Mouse (Mus musculus): ENCODE measurements around the gene Dap. TPM values are rescaled to one million over a fixed set of nuclear protein-coding genes. Genes with fewer than 3 reads are reported as not detected.

The Dap gene
- polyA plus RNA-seq, 1 experiment from 2014 or later: 74.1 TPM

DNA sequence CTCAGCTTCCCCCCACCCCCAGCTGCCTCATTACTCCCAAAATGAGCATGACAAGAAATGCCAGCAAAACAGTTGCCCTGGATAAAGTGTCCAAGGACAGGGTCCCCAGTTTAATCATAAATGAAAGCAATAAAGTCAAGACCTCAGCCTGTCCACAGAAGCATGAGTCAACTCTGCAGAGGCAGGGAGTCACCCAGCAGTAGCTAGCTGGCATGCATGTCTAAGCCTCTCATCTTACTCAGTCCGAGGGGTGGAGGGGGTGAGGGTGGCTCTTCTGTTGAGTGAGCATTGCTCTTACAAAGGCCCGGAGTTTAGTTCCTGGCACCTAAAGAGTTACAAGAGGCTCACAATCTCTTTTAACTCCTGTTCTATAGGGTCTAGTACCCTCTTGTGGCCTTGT lies 87.9 kb downstream of the Dap start:
- Histone ChIP-seq H3K27me3 (no peaks in the 10 kb centered on the region), H3K4me3 (no peak overlapping the region), H3K36me3 (no peaks in the 10 kb centered on the region), H3K4me2 (replicated peaks) (no peak overlapping the region), H3K27ac (no peak overlapping the region), H3K9me3 (no peaks in the 10 kb centered on the region), H3K4me1 (no peaks in the 10 kb centered on the region), H3K9ac (no peak overlapping the region)
- no peak for ATAC-seq (ENCODE audit: insufficient number of reproducible peaks, insufficient read depth, low FRiP score, low TSS enrichment)
- WGBS: 78% methylated on average over 2 of the region's 2 CpGs

DNA sequence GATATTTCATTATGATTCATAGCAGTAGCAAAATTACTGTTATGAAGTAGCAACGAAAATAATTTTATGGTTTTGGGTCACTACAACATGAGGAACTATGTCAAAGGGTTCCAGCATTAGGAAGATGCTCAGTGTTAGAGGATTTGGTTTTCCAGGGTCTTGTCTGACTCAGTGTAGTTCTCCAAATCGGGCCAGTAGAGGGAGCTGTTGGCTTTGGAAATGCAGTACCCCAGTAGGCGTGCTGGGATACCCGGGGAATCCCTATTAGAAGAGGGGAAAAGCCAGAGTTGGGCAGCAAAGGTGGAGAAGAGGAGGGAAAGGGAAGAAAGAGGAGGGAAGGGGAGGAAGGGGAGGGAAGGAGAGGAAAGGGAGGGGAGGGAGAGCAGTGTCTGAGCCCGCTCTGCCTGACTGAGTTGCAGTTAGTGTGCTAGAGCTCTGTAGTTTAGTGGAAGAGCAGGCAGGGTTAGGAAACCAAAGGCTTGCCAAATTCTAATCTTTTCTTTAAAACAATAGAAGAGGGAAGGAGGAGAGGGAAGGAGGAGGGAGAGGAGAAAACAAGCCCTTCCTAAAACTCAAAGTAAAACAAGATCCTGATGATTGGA lies 91.6 kb downstream of the Dap start:
- H3K36me3 ChIP-seq: no peaks in the 10 kb centered on the region
- H3K9me3 ChIP-seq: no peaks in the 10 kb centered on the region
- H3K27ac ChIP-seq: no peak overlapping the region
- H3K4me3 ChIP-seq: no peak overlapping the region
- ATAC-seq (ENCODE audit: insufficient number of reproducible peaks, insufficient read depth, low FRiP score, low TSS enrichment): peak; percentile 65
- peaks cover 14% of the 10 kb centered on the region for H3K4me1 ChIP-seq
- no peak overlapping the region for H3K9ac ChIP-seq
- H3K4me2 ChIP-seq (replicated peaks): no peak overlapping the region
- WGBS: 5% methylated on average over 5 of the region's 5 CpGs
- H3K27me3 ChIP-seq: no peaks in the 10 kb centered on the region

DNA sequence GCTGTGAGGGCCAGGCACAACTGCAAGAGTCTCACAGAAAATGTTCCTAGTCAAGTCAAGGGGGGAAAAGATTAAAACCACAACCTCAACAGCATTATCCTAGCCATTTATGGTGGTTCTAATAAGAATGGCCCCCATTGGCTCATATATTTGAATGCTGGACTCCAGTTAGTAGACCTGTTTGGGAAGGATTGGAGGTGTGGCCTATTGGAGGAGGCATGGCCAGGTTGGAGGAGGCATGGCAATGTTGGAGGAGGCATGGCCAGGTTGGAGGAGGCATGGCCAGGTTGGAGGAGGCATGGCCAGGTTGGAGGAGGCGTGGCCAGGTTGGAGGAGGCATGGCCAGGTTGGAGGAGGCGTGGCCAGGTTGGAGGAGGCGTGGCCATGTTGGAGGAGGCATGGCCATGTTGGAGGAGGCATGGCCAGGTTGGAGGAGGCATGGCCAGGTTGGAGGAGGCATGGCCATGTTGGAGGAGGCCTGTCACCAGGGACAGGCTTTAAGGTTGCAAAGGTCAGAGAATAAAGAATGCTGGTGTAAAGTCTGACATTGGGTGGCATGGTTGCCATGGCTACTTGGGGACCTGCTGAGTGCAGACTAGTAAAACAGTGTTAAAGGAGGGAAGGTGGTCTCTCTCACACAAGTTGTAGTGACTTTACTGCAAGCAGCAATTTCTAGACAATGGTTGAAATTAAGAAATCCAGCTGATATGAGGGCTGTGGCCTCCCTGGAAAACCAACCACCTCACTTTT lies 93.1 kb downstream of the Dap start:
- H3K27ac ChIP-seq: peak overlapping the region; percentile 69
- H3K9ac ChIP-seq: no peak overlapping the region
- H3K4me3 ChIP-seq: no peak overlapping the region
- H3K4me2 ChIP-seq (replicated peaks): no peak overlapping the region
- no peaks in the 10 kb centered on the region for H3K36me3 ChIP-seq
- no peaks in the 10 kb centered on the region for H3K27me3 ChIP-seq
- peaks cover 14% of the 10 kb centered on the region for H3K4me1 ChIP-seq
- no peak for ATAC-seq (ENCODE audit: insufficient number of reproducible peaks, insufficient read depth, low FRiP score, low TSS enrichment)
- no peaks in the 10 kb centered on the region for H3K9me3 ChIP-seq
- WGBS: 93% methylated on average over 3 of the region's 3 CpGs

DNA sequence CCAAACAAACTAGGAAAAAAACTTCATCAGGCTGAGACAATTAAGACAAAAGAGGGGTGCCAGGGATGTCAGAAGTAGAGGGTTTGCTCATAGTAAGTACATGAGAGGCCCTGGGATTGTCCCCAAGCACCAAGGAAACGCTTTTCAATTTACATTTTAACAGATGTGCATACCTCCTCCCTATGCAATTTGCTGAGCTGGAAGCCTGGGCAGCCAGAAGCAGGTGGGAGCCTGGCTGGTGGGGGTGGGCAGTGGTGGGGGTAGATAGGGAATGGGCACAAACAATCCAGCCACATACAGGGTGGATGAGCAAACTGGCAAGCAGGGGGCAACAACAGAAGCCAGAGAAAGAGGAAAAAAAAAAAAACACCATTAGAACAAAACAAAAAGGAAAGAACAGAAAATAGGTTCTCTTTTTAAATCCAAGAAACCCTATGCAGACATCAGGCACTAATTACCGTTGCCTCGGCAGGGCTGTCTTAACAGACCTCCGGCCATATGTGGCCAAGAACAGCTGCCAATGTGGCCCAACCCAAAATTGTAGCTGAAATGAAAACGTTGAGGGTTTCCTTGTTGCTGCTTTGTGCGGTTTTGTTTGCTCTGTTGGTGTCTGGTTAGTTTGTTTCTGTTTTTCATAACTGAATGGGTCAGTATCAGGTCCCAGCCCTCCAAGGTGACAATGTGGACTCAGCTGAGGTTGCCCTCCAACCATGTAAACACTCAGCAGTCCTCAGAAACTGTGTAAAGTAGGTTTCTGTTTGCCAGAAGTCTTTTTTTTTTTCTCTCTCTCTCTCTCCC lies 94.2 kb downstream of the Dap start:
- Histone ChIP-seq H3K27me3 (no peaks in the 10 kb centered on the region), H3K36me3 (no peaks in the 10 kb centered on the region), H3K9ac (no peak overlapping the region), H3K9me3 (no peaks in the 10 kb centered on the region), H3K27ac (peak overlapping the region; percentile 69), H3K4me1 (peaks cover 14% of the 10 kb centered on the region), H3K4me2 (replicated peaks) (no peak overlapping the region), H3K4me3 (no peak overlapping the region)
- WGBS: 16% methylated on average over 6 of the region's 6 CpGs
- no peak for ATAC-seq (ENCODE audit: insufficient number of reproducible peaks, insufficient read depth, low FRiP score, low TSS enrichment)

DNA sequence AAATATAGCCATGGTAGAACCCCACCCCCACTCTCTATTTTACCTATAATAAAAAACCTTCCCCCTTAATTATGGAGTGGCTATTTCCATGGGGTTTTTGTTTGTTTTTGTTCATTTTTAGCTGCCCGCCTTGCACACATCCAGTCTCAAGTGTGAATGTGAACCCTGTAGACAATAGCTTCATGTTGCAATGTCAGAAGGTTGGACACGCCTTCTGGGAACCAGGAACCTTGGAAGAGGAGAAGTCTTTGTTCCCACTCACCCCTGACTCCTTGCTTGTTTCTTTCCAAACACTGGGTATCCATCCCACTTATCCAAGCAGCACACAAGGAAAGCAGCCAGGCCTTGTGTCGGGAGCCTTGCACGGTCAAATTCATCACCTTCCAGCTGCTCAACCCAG lies 94.9 kb downstream of the Dap start:
- Histone ChIP-seq H3K27ac (peak overlapping the region; percentile 37; the same call in 1 of the 2 replicates), H3K36me3 (no peaks in the 10 kb centered on the region), H3K9ac (no peak overlapping the region), H3K4me2 (replicated peaks) (no peak overlapping the region), H3K9me3 (no peaks in the 10 kb centered on the region), H3K4me1 (peaks cover 14% of the 10 kb centered on the region), H3K4me3 (no peak overlapping the region), H3K27me3 (no peaks in the 10 kb centered on the region)
- ATAC-seq (ENCODE audit: insufficient number of reproducible peaks, insufficient read depth, low FRiP score, low TSS enrichment): no peak
- WGBS: 59% methylated on average over 4 of the region's 4 CpGs

DNA sequence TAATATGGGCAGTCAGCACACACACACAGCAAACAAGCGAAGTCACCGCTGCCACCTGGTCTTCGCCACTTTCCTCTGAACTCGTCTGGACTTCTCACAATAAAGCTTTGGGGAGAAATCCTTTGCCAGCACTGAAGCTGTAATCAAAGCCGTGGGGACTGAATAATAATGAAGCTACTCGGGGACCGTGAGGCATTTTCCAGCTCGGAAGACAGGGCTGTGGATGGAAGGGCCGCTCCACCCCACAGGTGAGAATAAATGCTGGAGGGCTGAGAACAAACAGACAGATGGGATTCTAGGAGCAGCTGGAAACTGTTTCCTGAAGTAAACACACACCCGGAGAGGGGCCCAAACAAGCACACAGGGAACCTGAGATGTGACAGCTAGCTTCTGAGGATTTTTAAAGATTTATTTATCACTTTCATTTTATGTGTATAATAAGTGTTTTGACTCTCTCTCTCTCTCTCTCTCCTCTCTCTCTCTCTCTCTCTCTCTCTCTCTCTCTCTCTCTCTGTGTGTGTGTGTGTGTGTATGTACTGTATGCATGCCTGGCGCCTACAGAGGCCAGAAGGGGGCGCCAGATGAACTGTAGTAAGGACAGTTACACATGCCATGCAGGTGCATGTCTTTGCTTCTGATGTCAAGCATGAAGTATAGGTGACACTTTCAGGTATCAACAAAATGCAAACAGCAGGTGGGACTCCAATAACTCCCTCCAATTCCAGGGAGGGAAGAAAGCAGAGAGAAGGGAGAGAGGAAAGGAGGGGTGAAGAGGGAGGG lies 96.7 kb downstream of the Dap start:
- WGBS: 64% methylated on average over 12 of the region's 12 CpGs
- Histone ChIP-seq H3K4me3 (no peak overlapping the region), H3K36me3 (no peaks in the 10 kb centered on the region), H3K9ac (no peak overlapping the region), H3K27me3 (no peaks in the 10 kb centered on the region), H3K4me2 (replicated peaks) (no peak overlapping the region), H3K4me1 (peaks cover 14% of the 10 kb centered on the region), H3K27ac (no peak overlapping the region), H3K9me3 (no peaks in the 10 kb centered on the region)
- ATAC-seq (ENCODE audit: insufficient number of reproducible peaks, insufficient read depth, low FRiP score, low TSS enrichment): no peak

DNA sequence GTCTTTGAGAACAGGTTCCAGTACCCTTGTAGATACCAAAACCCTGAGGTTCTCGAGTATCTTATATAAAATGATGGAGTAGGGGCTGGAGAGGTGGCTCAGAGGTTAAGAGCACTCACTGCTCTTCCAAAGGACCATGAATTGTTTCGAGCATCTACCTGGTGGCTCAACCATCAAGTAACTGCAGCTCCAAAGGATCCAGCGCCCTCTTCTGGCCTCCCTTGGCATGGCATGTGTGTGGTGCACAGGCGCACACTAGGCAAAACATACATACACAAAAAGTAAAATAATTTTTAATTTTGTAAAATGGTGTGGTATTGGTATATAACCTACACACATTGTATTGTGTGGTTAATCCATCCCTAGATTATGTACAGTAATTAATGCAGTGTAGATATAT lies 99.6 kb downstream of the Dap start:
- Histone ChIP-seq H3K9me3 (no peaks in the 10 kb centered on the region), H3K36me3 (no peaks in the 10 kb centered on the region), H3K27ac (no peak overlapping the region), H3K9ac (no peak overlapping the region), H3K4me2 (replicated peaks) (no peak overlapping the region), H3K27me3 (no peaks in the 10 kb centered on the region), H3K4me3 (no peak overlapping the region), H3K4me1 (peaks cover 2% of the 10 kb centered on the region)
- 75% methylated on average over 4 of the region's 4 CpGs for WGBS
- no peak for ATAC-seq (ENCODE audit: insufficient number of reproducible peaks, insufficient read depth, low FRiP score, low TSS enrichment)

Other genes starting within 250 kb of the Dap start
- 0.55 and 0.74 TPM in 2 replicates for gene Ankrd33b, start 143.4 kb downstream of the Dap start, polyA plus RNA-seq (2016; fragmentation: Nextera tagmentation; extraction: Ambion mirVana)
- 1.6 and 1.7 TPM in 2 replicates for gene Ropn1l, start 229.4 kb downstream of the Dap start, polyA plus RNA-seq (2016; fragmentation: Nextera tagmentation; extraction: Ambion mirVana)

Data from embryonic facial prominence, embryonic 12.5 days (tissue).